Mouse (Mus musculus) myocyte (in vitro differentiated cells): ENCODE results near the gene Gm9376.

Experiments used
- CEBPB ChIP-seq: IDR thresholded peaks from 2 replicates; pipeline ENCODE4 v1.6.1; 2011; ENCODE audit warnings: mild to moderate bottlenecking, moderate library complexity; ENCODE audit not compliant: poor library complexity, insufficient read depth, severe bottlenecking
- E2F4 ChIP-seq: IDR thresholded peaks from one replicate; pipeline ENCODE4 v1.6.1; 2011; ENCODE audit warnings: mild to moderate bottlenecking, control low read depth, moderate library complexity; ENCODE audit not compliant: insufficient read depth
- MAX ChIP-seq: IDR thresholded peaks from one replicate; pipeline ENCODE4 v1.6.1; 2011; ENCODE audit warnings: low read depth, mild to moderate bottlenecking, control low read depth
- MYOD1 ChIP-seq, 3 experiments: IDR thresholded peaks; one replicate each; pipeline ENCODE4 v1.6.1; 2011; ENCODE audit warnings: control low read depth in 2 of 3, low read depth in 2 of 3, mild to moderate bottlenecking in 2 of 3, moderate library complexity in 1 of 3; ENCODE audit not compliant: insufficient read length in 2 of 3, control insufficient read depth in 1 of 3
- POLR2A ChIP-seq: IDR thresholded peaks from one replicate; pipeline ENCODE4 v1.6.1; 2011; ENCODE audit warnings: low read depth, mild to moderate bottlenecking, control low read depth, moderate library complexity; ENCODE audit not compliant: insufficient read length
- POLR2AphosphoS2 ChIP-seq: IDR thresholded peaks from one replicate; pipeline ENCODE4 v1.6.1; 2011; ENCODE audit warnings: low read depth, control low read depth; ENCODE audit not compliant: insufficient read length
- TCF3 ChIP-seq: IDR thresholded peaks from one replicate; pipeline ENCODE4 v1.6.1; 2011; ENCODE audit warnings: low read depth, control low read depth; ENCODE audit not compliant: insufficient read length
- USF1 ChIP-seq: IDR thresholded peaks from one replicate; pipeline ENCODE4 v1.6.1; 2011; ENCODE audit warnings: low read depth, mild to moderate bottlenecking, control low read depth, moderate library complexity

GRCm38 (mm10) chr14:118302606-118303005 is 35.8 kb downstream of the Gm9376 start:
- TF ChIP-seq POLR2A (no peak), MYOD1 (IDR thresholded peaks at IDR 0.05; ENCODE audit: control insufficient read depth in 1 of 3, insufficient read length in 2 of 3, low read depth in 2 of 3) (no peak), CEBPB (no peak), TCF3 (no peak), POLR2AphosphoS2 (no peak), E2F4 (no peak), MAX (no peak), USF1 (no peak)
